Mouse (Mus musculus): ENCODE results near the gene Dhcr24. TPM values are rescaled to one million over a fixed set of nuclear protein-coding genes. Genes with fewer than 3 reads are reported as not detected.

Gene Dhcr24
- polyA plus RNA-seq, 1 experiment from 2014 or later, result 4.1 TPM

GRCm38 (mm10) chr4:106597741-106598140 lies 36.9 kb downstream of the Dhcr24 start:
- Histone ChIP-seq H3K4me3 (ENCODE audit: low read length) (no peak overlapping the region), H3K4me1 (ENCODE audit: insufficient read depth, low read length) (no peaks in the 10 kb centered on the region), H3K27ac (ENCODE audit: low read length) (no peak overlapping the region), H3K4me2 (replicated peaks; ENCODE audit: low read depth, low read length) (no peak overlapping the region), H3K27me3 (ENCODE audit: insufficient read depth, low read length) (no peaks in the 10 kb centered on the region), H3K9ac (replicated peaks; ENCODE audit: low read length) (no peak overlapping the region), H3K36me3 (ENCODE audit: insufficient read depth, low read length) (no peaks in the 10 kb centered on the region), H3K9me3 (ENCODE audit: low read length) (peaks cover 4% of the 10 kb centered on the region; the same call in 1 of the 2 replicates)
- WGBS, result 84% methylated on average over 4 of the region's 4 CpGs
- ATAC-seq (ENCODE audit: low FRiP score, low TSS enrichment), result no peak

- WGBS, result 55% methylated on average over 1 of the region's 1 CpGs
- no peak overlapping the region for H3K4me2 ChIP-seq (replicated peaks; ENCODE audit: low read depth, low read length)
- H3K4me3 ChIP-seq (ENCODE audit: low read length), result no peak overlapping the region
- no peaks in the 10 kb centered on the region for H3K4me1 ChIP-seq (ENCODE audit: insufficient read depth, low read length)
- H3K36me3 ChIP-seq (ENCODE audit: insufficient read depth, low read length), result no peaks in the 10 kb centered on the region
- H3K9me3 ChIP-seq (ENCODE audit: low read length), result peaks cover 4% of the 10 kb centered on the region; the same call in 1 of the 2 replicates
- H3K27me3 ChIP-seq (ENCODE audit: insufficient read depth, low read length), result no peaks in the 10 kb centered on the region
- no peak overlapping the region for H3K9ac ChIP-seq (replicated peaks; ENCODE audit: low read length)
- H3K27ac ChIP-seq (ENCODE audit: low read length), result no peak overlapping the region
- no peak for ATAC-seq (ENCODE audit: low FRiP score, low TSS enrichment)
These were observed 38.6 kb downstream of the Dhcr24 start for GRCm38 (mm10) chr4:106599415-106599814.

- Histone ChIP-seq H3K27me3 (ENCODE audit: insufficient read depth, low read length) (no peaks in the 10 kb centered on the region), H3K36me3 (ENCODE audit: insufficient read depth, low read length) (no peaks in the 10 kb centered on the region), H3K4me3 (ENCODE audit: low read length) (no peak overlapping the region), H3K9me3 (ENCODE audit: low read length) (peaks cover 4% of the 10 kb centered on the region; the same call in 1 of the 2 replicates), H3K4me2 (replicated peaks; ENCODE audit: low read depth, low read length) (no peak overlapping the region), H3K4me1 (ENCODE audit: insufficient read depth, low read length) (no peaks in the 10 kb centered on the region), H3K9ac (replicated peaks; ENCODE audit: low read length) (no peak overlapping the region), H3K27ac (ENCODE audit: low read length) (no peak overlapping the region)
- peak; percentile 35; the same call in 1 of the 2 replicates for ATAC-seq (ENCODE audit: low FRiP score, low TSS enrichment)
- 59% methylated on average over 4 of the region's 4 CpGs for WGBS
These were observed 39.9 kb downstream of the Dhcr24 start for GRCm38 (mm10) chr4:106600770-106601169.

GRCm38 (mm10) chr4:106606639-106607554 lies 46.1 kb downstream of the Dhcr24 start:
- no peaks in the 10 kb centered on the region for H3K4me1 ChIP-seq (ENCODE audit: insufficient read depth, low read length)
- peak overlapping the region; percentile 15; the same call in 1 of the 2 replicates for H3K4me2 ChIP-seq (replicated peaks; ENCODE audit: low read depth, low read length)
- H3K36me3 ChIP-seq (ENCODE audit: insufficient read depth, low read length), result no peaks in the 10 kb centered on the region
- 42% methylated on average over 18 of the region's 18 CpGs for WGBS
- no peak overlapping the region for H3K27ac ChIP-seq (ENCODE audit: low read length)
- H3K9ac ChIP-seq (replicated peaks; ENCODE audit: low read length), result 0 out of 2 replicates have a peak overlapping the region, but pooled peaks have one; percentile 44
- no peak overlapping the region for H3K4me3 ChIP-seq (ENCODE audit: low read length)
- ATAC-seq (ENCODE audit: low FRiP score, low TSS enrichment), result peak; percentile 91
- no peaks in the 10 kb centered on the region for H3K27me3 ChIP-seq (ENCODE audit: insufficient read depth, low read length)
- peaks cover 2% of the 10 kb centered on the region; the same call in 1 of the 2 replicates for H3K9me3 ChIP-seq (ENCODE audit: low read length)

GRCm38 (mm10) chr4:106607905-106608304 lies 47.1 kb downstream of the Dhcr24 start:
- no peaks in the 10 kb centered on the region for H3K36me3 ChIP-seq (ENCODE audit: insufficient read depth, low read length)
- no peak overlapping the region for H3K4me3 ChIP-seq (ENCODE audit: low read length)
- H3K9me3 ChIP-seq (ENCODE audit: low read length), result no peaks in the 10 kb centered on the region
- H3K27ac ChIP-seq (ENCODE audit: low read length), result no peak overlapping the region
- H3K9ac ChIP-seq (replicated peaks; ENCODE audit: low read length), result no peak overlapping the region
- H3K4me1 ChIP-seq (ENCODE audit: insufficient read depth, low read length), result no peaks in the 10 kb centered on the region
- H3K27me3 ChIP-seq (ENCODE audit: insufficient read depth, low read length), result no peaks in the 10 kb centered on the region
- ATAC-seq (ENCODE audit: low FRiP score, low TSS enrichment), result no peak
- 93% methylated on average over 1 of the region's 1 CpGs for WGBS
- H3K4me2 ChIP-seq (replicated peaks; ENCODE audit: low read depth, low read length), result no peak overlapping the region

GRCm38 (mm10) chr4:106613105-106613504 lies 52.3 kb downstream of the Dhcr24 start:
- H3K27me3 ChIP-seq (ENCODE audit: insufficient read depth, low read length), result no peaks in the 10 kb centered on the region
- no peaks in the 10 kb centered on the region for H3K36me3 ChIP-seq (ENCODE audit: insufficient read depth, low read length)
- no peak overlapping the region for H3K27ac ChIP-seq (ENCODE audit: low read length)
- no peak overlapping the region for H3K4me2 ChIP-seq (replicated peaks; ENCODE audit: low read depth, low read length)
- H3K9ac ChIP-seq (replicated peaks; ENCODE audit: low read length), result no peak overlapping the region
- 81% methylated on average over 8 of the region's 8 CpGs for WGBS
- H3K4me3 ChIP-seq (ENCODE audit: low read length), result no peak overlapping the region
- H3K4me1 ChIP-seq (ENCODE audit: insufficient read depth, low read length), result peaks cover 6% of the 10 kb centered on the region
- ATAC-seq (ENCODE audit: low FRiP score, low TSS enrichment), result no peak
- no peaks in the 10 kb centered on the region for H3K9me3 ChIP-seq (ENCODE audit: low read length)

- no peak for ATAC-seq (ENCODE audit: low FRiP score, low TSS enrichment)
- Histone ChIP-seq H3K4me3 (ENCODE audit: low read length) (no peak overlapping the region), H3K9ac (replicated peaks; ENCODE audit: low read length) (no peak overlapping the region), H3K27ac (ENCODE audit: low read length) (no peak overlapping the region), H3K4me1 (ENCODE audit: insufficient read depth, low read length) (peaks cover 6% of the 10 kb centered on the region), H3K9me3 (ENCODE audit: low read length) (no peaks in the 10 kb centered on the region), H3K4me2 (replicated peaks; ENCODE audit: low read depth, low read length) (no peak overlapping the region), H3K27me3 (ENCODE audit: insufficient read depth, low read length) (no peaks in the 10 kb centered on the region), H3K36me3 (ENCODE audit: insufficient read depth, low read length) (no peaks in the 10 kb centered on the region)
- 74% methylated on average over 3 of the region's 3 CpGs for WGBS
These were observed 52.7 kb downstream of the Dhcr24 start for GRCm38 (mm10) chr4:106613560-106613959.

GRCm38 (mm10) chr4:106614180-106614797 lies 53.5 kb downstream of the Dhcr24 start:
- peak; percentile 80 for ATAC-seq (ENCODE audit: low FRiP score, low TSS enrichment)
- Histone ChIP-seq H3K9ac (replicated peaks; ENCODE audit: low read length) (no peak overlapping the region), H3K4me1 (ENCODE audit: insufficient read depth, low read length) (peaks cover 6% of the 10 kb centered on the region), H3K27ac (ENCODE audit: low read length) (no peak overlapping the region), H3K4me3 (ENCODE audit: low read length) (no peak overlapping the region), H3K9me3 (ENCODE audit: low read length) (no peaks in the 10 kb centered on the region), H3K4me2 (replicated peaks; ENCODE audit: low read depth, low read length) (no peak overlapping the region), H3K36me3 (ENCODE audit: insufficient read depth, low read length) (no peaks in the 10 kb centered on the region), H3K27me3 (ENCODE audit: insufficient read depth, low read length) (no peaks in the 10 kb centered on the region)
- WGBS, result 43% methylated on average over 7 of the region's 7 CpGs

- Histone ChIP-seq H3K27ac (ENCODE audit: low read length) (no peak overlapping the region), H3K4me1 (ENCODE audit: insufficient read depth, low read length) (peaks cover 10% of the 10 kb centered on the region), H3K9me3 (ENCODE audit: low read length) (no peaks in the 10 kb centered on the region), H3K36me3 (ENCODE audit: insufficient read depth, low read length) (no peaks in the 10 kb centered on the region), H3K9ac (replicated peaks; ENCODE audit: low read length) (no peak overlapping the region), H3K27me3 (ENCODE audit: insufficient read depth, low read length) (no peaks in the 10 kb centered on the region), H3K4me2 (replicated peaks; ENCODE audit: low read depth, low read length) (no peak overlapping the region), H3K4me3 (ENCODE audit: low read length) (no peak overlapping the region)
- no peak for ATAC-seq (ENCODE audit: low FRiP score, low TSS enrichment)
- WGBS, result 82% methylated on average over 9 of the region's 9 CpGs
These were observed 54.0 kb downstream of the Dhcr24 start for GRCm38 (mm10) chr4:106614881-106615280.

GRCm38 (mm10) chr4:106615637-106616036 lies 54.8 kb downstream of the Dhcr24 start:
- no peak overlapping the region for H3K9ac ChIP-seq (replicated peaks; ENCODE audit: low read length)
- WGBS, result 81% methylated on average over 12 of the region's 12 CpGs
- no peak for ATAC-seq (ENCODE audit: low FRiP score, low TSS enrichment)

More at GRCm38 (mm10) chr4:106615637-106616036, 54.8 kb downstream of the Dhcr24 start:
- Histone ChIP-seq H3K4me1 (ENCODE audit: insufficient read depth, low read length) (peaks cover 10% of the 10 kb centered on the region), H3K27ac (ENCODE audit: low read length) (no peak overlapping the region), H3K27me3 (ENCODE audit: insufficient read depth, low read length) (no peaks in the 10 kb centered on the region), H3K9me3 (ENCODE audit: low read length) (no peaks in the 10 kb centered on the region), H3K4me2 (replicated peaks; ENCODE audit: low read depth, low read length) (no peak overlapping the region), H3K4me3 (ENCODE audit: low read length) (no peak overlapping the region), H3K36me3 (ENCODE audit: insufficient read depth, low read length) (no peaks in the 10 kb centered on the region)

Measured in kidney, embryonic 16.5 days (tissue).